Mouse (Mus musculus) CD4-positive naive resting alpha-beta T cell, adult 57 days (primary cell): ENCODE measurements around the gene Ugdh. TPM values are rescaled to one million over a fixed set of nuclear protein-coding genes. Genes with fewer than 3 reads are reported as not detected.

Experiments used
- total RNA-seq: library from RNA; stranded (reverse); gene quantifications from one replicate; pipeline ENCODE4 v1.2.4, GENCODE M21; 2023

Gene Ugdh
- 20.1 TPM for total RNA-seq

GRCm38 (mm10) chr5:65435806-65436561 is at the start of gene Ugdh:
Gene Ugdh (minus strand): TSS chr5:65435949.

GRCm38 (mm10) chr5:65390648-65391644 is 44.8 kb downstream of the Ugdh start, which contains the start of the genes Rpl9 and Lias:
Gene Rpl9 (minus strand): TSS chr5:65391444.
Gene Lias (plus strand): TSS chr5:65391497.

Other genes starting within 250 kb of the Ugdh start
- gene Wdr19, start 236.3 kb downstream of the Ugdh start, total RNA-seq, result 2.2 TPM
- gene Rfc1, start 100.3 kb downstream of the Ugdh start, total RNA-seq, result 41.9 TPM
- gene Klb, start 87.6 kb downstream of the Ugdh start, total RNA-seq, result not detected
- 2,825 TPM for gene Rpl9, start 44.5 kb downstream of the Ugdh start, total RNA-seq
- 33.3 TPM for gene Lias, start 44.5 kb downstream of the Ugdh start, total RNA-seq
- gene Gm43552, start 56.9 kb upstream of the Ugdh start, total RNA-seq, result not detected
- 112 TPM for gene Smim14, start 101.2 kb upstream of the Ugdh start, total RNA-seq
- gene Ube2k, start 101.3 kb upstream of the Ugdh start, total RNA-seq, result 75.6 TPM